Mouse (Mus musculus) layer of hippocampus, adult 18-20 months (tissue): ENCODE data around the gene Zfp949. TPM values are rescaled to one million over a fixed set of nuclear protein-coding genes. Genes with fewer than 3 reads are reported as not detected.
A peak's percentile ranks its signal among the peaks of the same experiment; 100 is the strongest.
"Not testable (repeated sequence)": the region's sequence is repeated elsewhere in the genome, so short reads cannot be mapped to it uniquely, and the experiment has no call there.

Experiments
- DNase-seq, 2 experiments: peaks; one replicate each; pipeline ENCODE4 v3.0.0; 2022; ENCODE audit warnings: low spot score in 2 of 2
- total RNA-seq, 2 experiments: library from RNA; stranded (reverse); gene quantifications; 2 replicates each; pipeline ENCODE4 v1.2.3; 2021

Zfp949 gene
- total RNA-seq, 2 experiments from 2014 or later = 22.3 to 23.9 TPM

GRCm38 (mm10) chr9:88539546-88540224 lies 8.1 kb upstream of the Zfp949 start:
- DNase-seq = no peak

DNA sequence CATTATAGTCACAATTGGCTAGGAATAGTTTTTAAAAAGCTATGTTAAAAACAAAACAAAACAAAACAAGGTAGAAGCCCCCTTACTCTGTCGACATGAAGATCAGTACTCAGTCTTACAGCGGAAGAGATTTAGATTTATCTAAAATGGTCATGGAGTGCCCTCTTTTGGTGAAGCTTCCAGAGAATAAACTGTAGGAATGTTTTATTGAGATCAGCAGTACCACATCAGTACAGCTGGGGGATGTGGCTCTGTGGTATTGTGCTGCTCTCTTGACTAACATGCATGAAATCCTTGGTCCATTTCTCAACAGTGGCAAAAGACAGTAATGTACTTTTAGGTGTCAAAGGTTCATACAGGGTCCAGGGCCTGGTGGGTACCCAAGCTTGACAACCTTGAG lies 5.0 kb upstream of the Zfp949 start:
- peak in 1 of 2 experiments; percentile 50 for DNase-seq

- peak in 1 of 2 experiments; percentile 38 for DNase-seq
These were observed 2.3 kb upstream of the Zfp949 start for GRCm38 (mm10) chr9:88545534-88545933.

DNA sequence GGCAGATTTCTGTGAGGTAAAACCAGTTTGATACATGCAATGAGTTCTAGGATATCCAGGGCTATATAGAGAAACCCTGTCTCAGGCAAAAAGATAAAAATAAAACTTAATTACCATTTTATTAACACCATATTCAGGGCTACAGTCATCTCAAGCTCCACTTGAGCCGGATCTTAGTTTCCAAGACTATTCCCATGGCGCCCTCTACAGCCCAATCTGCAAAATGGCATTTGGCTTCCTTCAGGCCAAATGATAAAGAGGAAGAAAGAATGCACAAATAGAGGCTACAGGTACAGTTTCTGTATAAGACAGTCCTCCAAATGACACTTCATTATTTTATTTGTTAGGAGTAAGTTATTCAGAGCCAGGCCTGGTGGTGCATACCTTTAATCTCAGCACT lies 1.7 kb upstream of the Zfp949 start:
- peak in 1 of 2 experiments; percentile 48 for DNase-seq

- DNase-seq = no peak
These were observed 1.2 kb upstream of the Zfp949 start for GRCm38 (mm10) chr9:88546657-88547056.

DNA sequence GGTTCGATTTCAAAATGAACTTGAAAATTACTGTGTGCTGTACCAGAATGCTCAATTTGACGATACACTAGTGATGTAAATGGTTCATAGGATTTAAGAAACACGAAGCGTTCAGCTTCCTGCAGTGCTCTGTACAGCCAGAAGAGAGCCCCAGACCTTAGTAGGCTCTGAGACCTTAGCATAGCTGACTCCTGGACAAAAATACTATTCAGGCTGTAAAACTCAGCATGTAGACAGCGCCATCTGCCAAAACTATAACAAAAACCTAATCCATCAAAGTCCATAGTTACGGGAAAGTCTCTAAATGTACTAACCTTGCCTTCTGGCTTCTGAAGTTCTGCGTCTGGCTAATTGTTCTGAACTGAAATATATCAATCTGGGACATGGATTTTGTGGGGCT lies 550 bp upstream of the Zfp949 start:
- DNase-seq = peak in 1 of 2 experiments; percentile 58

DNA sequence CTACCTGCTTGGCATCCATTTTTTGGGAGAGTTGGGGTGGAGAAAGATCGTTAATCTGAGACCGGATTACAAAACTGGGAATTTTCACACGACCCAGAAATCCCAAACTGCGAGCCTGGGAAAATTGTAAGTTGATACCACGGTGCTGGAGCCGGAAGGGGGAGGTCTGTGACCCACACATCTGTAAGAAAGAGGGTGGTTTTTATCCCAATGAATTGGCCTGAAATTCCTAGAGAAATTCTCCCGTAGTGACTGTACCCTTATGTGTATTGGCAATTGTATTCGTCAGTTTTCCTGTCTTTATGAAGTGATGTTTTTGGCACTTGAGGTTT lies 760 bp downstream of the Zfp949 start:
- DNase-seq = no peak

- no peak for DNase-seq
These were observed 5.3 kb downstream of the Zfp949 start for GRCm38 (mm10) chr9:88553071-88553470.

- no peak for DNase-seq
These were observed 10.3 kb downstream of the Zfp949 start for GRCm38 (mm10) chr9:88558146-88558545.

DNA sequence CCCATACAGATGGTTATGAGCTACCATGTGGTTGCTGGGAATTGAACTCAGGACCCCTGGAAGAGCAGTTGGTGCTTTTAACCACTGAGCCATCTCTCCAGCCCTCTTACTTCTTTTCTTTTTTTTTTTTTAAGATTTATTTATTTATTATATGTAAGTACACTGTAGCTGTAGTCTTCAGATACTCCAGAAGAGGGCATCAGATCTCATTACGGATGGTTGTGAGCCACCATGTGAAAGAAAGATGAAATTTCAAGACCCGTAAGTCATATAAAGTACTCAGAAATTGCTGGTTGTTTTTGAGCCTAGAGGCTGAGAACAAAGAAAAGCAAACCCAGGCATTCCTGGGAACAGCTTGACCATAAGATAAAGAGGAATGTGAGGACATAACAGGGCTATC lies 13.7 kb downstream of the Zfp949 start:
- not testable (repeated sequence) for DNase-seq

DNA sequence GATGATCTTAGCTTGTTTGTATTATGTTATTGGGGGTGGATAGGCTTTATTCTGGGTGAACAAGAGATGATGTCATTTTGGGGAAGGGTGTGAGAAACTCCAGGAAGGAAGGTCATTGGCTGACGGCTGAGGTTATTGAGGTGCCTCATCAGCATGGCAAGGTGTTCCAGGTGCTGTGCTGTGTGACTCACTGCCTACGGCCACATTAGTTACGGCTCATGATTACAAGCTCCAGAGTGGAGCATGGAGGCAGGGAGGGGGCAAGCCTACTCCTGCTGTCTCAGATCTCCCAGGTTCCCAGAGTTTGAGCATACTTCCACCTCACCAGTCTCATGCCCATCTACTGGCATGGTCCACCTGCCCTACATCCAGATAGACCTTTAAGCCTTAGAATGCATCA lies 22.7 kb downstream of the Zfp949 start:
- DNase-seq = not testable (repeated sequence)

GRCm38 (mm10) chr9:88580591-88580990 lies 32.8 kb downstream of the Zfp949 start, which contains the start of gene Trim43a:
Gene Trim43a, plus strand, starts transcription at chr9:88580891.
- not testable (repeated sequence) for DNase-seq

GRCm38 (mm10) chr9:88593708-88594107 lies 45.9 kb downstream of the Zfp949 start:
- not testable (repeated sequence) for DNase-seq

DNA sequence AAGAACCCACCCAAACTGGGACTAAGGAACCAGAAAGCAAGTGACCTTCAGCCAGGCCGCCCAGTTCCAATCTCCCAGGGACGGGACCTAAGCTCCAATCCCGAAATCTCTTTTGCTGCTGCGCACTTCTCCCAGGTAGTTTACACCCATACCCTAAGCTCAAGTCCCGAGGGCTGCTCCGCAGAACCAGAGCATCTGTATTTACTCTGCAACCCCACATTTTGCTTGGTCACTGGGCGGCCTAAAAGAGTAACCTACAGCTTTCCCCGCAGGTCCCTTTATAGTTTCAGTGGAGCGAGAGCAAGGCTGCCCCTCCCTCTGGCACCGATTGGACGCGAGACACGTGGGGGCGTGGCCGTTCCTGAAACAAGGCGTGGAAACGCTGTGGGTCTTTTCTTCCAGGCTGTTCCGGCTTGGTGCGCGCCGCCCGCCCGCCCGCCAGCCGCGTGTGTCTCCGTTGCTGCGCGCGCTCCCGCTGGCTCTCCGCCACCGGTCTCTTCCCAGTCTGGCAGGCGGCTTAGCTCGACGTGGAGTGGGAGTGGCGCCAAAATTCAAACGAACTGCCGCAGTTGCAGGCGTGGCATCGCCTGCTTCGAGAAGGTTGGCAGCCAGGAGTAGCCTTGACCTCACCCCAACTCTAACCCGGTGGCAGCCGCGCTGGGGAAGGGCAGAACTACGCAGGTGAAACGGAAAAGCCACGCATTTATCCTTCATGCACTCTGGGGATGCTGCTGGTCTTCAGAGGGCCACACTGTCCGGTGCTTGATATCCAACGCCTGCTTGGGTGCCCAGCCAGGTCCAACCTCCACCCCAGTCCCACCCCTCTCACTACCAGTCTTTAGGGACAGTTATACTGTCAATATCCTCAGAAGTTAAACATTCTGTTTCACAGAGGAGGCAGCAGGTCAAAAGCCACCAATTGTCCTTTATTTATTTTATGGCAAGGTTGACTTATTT lies 51.7 kb downstream of the Zfp949 start:
- peak; percentile 96 to 99 for DNase-seq

Other genes with a start within 250 kb of the Zfp949 start
- 1 to 10 TPM; 2.7 to 3.7 TPM for gene Nt5e, start 220.8 kb upstream of the Zfp949 start, total RNA-seq
- 10 to 100 TPM; 44.1 to 49.5 TPM for gene Snx14, start 109.1 kb upstream of the Zfp949 start, total RNA-seq
- not detected for gene Gm20537, start 91.4 kb upstream of the Zfp949 start, total RNA-seq
- gene Syncrip, start 65.4 kb upstream of the Zfp949 start, total RNA-seq = 10 to 100 TPM; 58.9 to 60.3 TPM
- under 1 TPM; 0.71 to 0.72 TPM for gene Trim43a, start 32.9 kb downstream of the Zfp949 start, total RNA-seq
- 10 to 100 TPM; 26.9 to 30.5 TPM for gene Mthfsl, start 172.3 kb downstream of the Zfp949 start, total RNA-seq
- not detected for gene Bcl2a1d, start 183.9 kb downstream of the Zfp949 start, total RNA-seq